Mouse (Mus musculus): ENCODE measurements around the gene Wtap.
A peak's percentile ranks its signal among the peaks of the same experiment; 100 is the strongest.
"Not testable (repeated sequence)": the region's sequence is repeated elsewhere in the genome, so short reads cannot be mapped to it uniquely, and the experiment has no call there.

The Wtap gene

DNA sequence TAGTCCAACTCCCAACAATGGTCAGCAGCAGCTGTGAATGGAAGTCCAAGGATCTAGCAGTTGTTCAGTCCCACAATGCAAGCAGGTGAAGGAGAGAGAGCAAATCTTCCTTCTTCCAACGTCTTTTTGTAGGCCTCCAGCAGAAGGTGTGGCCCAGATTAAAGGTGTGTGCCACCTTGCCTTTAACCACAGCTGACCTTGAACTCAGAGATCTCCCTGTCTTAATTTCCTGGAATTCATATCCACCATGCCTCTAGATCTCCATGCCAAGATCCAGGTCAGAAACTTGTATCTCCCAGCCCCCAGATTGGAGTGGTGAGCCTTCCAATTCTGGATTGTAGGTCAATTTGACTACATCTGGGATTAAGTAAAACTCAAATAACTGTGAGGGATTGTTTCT is at the start of gene Wtap:
TSS of gene Wtap (minus strand) at position 101 of the 400 bp plus-strand sequence.
- no peak for DNase-seq (ENCODE audit: low spot score)

DNA sequence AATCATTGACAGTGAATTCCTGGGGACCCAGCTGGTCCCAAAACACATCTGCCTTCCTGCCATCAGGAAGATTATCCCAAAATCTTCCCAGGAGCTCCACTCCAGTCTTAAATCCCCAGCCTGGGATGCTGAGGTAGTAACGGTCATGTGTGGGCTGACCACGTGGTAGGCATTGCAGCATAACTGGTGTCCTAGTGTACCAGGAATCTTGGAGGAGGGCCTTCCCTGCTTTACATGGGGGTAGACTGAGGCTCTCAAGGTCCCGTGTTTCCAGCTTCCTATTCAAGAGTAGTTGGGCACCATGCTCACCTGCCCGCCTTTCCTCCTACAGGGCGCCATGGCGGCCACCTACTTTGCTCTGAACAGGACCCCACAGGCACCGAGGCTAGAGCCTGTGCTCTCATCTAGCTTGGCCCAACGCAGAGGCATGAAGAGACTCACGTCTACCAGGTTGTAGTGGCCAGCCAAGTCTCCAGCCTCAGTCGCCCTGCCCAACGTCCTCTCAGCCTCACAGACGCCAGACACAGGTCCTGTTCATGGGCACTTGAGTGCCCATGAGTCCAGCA is 42.7 kb upstream of the Wtap start:
- DNase-seq (ENCODE audit: low spot score): not testable (repeated sequence)

DNA sequence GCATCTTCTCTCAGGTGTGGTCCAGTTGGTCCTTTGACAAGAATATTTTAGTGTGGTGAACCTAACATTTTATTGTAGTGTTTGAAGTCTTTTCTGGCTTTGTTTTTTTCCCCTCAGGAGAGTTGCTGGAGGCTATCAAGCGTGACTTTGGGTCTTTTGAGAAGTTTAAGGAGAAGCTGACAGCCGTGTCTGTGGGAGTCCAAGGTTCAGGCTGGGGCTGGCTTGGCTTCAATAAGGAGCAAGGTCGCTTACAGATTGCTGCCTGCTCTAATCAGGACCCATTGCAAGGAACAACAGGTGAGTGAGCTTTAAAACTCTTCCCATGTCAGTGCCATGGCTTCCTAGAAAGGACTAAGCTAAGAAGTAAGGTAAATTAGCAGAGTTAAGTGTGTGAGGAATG is 19.3 kb upstream of the Wtap start:
- DNase-seq (ENCODE audit: low spot score): no peak

DNA sequence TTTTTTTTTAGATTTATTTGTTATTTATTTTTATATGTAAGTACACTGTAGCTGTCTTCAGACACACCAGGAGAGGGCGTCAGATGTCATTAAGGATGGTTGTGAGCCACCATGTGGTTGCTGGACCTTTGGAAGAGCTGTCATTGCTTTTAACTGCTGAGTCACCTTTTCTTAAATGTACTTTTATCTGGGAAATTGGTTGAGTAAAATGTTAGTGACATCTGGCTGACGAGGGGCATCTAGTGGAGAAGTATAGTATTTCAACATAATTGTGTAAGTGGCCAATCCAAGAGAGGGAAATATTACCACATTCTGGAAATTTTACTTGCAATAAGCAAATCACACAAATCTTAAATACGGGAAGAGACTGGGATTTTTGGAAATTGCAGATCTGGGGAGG is 15.9 kb upstream of the Wtap start:
- peak; percentile 37 for DNase-seq (ENCODE audit: low spot score)

DNA sequence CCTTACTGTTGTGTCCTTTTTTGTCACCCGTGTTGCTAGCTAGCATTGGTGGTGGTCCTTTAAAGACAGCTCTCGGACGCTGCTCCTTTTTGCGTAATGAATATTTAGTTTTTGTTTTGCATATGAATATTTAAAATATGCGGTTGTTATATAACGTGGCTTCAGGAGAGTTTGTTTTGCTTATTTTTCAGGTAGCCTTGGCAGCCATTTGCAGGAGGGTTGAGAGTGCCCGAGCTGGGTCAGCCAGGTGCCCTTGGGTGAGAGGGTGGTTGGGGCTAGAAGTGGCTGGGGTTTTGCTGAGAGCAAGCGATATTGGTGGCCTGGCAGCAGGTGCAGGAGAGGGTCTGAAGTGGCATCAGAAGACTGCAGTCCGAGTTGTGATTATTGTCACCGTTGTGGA is 14.6 kb upstream of the Wtap start:
- DNase-seq (ENCODE audit: low spot score): no peak

DNA sequence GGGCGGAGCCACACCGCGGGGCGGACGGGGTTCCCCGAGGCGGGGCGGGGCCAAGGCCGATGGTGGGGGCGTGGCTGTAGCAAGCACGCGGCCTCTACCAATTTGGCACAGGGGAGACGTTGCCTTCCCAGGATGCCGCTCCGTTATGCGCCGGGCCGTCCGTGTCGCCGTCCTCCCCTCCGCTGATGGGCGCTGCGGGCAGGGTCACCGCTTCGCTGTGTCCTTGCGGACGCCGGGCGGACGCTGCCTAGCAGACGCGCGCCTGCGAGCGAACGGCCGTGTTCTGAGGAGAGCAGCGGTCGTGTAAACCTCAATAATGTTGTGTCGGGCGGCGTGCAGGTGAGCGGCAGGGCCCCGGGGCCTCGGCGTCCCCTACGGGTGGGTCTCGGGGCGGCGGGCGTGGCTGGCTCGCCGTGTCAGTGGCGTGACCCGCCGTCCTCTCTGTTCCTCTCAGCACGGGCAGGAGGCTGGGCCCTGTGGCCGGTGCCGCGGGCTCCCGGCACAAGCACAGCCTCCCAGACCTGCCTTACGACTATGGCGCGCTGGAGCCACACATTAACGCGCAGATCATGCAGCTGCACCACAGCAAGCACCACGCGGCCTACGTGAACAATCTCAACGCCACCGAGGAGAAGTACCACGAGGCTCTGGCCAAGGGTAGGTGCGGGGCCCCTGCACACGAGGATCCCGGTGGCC is 13.9 kb upstream of the Wtap start:
- DNase-seq (ENCODE audit: low spot score): peak; percentile 98

DNA sequence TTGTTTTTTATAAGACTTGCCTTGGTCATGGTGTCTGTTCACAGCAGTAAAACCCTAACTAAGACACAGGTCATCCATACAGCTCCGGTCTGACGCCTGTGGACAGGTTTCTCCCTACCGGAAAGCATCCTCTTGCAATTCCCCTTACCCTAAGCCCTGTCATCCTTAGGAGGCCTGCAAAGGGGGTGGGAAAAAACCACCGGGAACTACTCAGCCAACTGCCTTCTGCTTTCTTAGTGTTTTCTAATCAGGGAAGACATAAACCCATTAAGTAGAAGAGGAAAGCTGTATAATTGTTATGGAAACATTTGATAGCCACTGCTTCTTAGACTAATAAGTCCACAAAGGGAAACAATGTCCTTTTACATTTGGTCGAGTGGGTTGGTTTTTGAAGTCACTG is 13.0 kb upstream of the Wtap start:
- DNase-seq (ENCODE audit: low spot score): no peak

DNA sequence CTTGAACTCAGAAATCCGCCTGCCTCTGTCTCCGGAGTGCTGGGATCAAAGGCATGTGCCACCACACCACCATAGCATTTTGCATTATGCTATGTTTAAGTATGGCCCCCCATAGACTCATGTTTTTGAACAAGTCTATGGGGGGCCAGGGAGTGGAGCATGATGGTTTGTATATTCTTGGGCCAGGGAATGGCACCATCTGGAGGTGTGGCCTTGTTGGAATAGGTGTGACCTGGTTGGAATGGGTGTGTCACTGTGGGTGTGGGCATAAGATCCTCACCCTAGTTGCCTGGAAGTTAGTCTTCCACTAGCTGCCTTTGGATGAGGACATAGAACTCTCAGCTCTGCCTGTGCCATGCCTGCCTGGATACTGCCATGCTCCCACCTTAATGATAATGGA is 12.6 kb upstream of the Wtap start, which contains the start of gene Sod2:
TSS of gene Sod2 (plus strand) at position 301 of the 400 bp plus-strand sequence.
- not testable (repeated sequence) for DNase-seq (ENCODE audit: low spot score)

DNA sequence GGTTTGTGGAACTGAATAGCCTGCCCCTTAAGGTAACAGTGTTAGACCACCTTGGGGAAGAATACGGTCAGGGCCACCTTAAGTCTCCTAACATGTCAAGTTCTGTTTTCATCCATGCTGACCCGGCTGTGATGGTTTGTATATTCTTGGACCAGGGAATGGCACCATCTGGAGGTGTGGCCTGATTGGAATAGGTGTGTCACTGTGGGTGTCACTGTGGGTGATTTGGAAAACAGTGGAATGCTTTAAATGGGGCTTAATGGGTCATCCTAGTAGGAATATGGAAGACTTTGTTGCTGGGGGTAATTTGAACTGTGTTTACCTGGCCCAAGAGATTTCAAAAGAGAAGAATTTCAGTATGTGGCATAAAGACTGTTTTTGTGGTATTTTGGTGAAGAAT is 10.5 kb upstream of the Wtap start:
- DNase-seq (ENCODE audit: low spot score): not testable (repeated sequence)

DNA sequence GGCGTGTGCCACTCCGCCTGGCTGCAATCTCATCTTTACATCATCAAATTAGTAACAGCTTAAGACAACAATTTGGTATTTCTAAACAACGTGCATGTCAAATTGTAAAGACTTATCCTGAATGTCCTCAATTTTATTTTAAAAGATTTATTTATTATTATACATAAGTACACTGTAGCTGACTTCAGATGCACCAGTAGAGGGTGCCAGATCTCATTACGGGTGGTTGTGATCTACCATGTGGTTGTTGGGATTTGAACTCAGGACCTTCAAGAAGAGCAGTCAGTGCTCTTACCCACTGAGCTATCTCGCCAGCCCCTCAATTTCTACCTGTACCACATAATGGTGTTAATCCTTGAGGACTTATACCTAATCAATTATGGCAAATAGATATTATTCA is 8.3 kb upstream of the Wtap start:
- DNase-seq (ENCODE audit: low spot score): not testable (repeated sequence)

DNA sequence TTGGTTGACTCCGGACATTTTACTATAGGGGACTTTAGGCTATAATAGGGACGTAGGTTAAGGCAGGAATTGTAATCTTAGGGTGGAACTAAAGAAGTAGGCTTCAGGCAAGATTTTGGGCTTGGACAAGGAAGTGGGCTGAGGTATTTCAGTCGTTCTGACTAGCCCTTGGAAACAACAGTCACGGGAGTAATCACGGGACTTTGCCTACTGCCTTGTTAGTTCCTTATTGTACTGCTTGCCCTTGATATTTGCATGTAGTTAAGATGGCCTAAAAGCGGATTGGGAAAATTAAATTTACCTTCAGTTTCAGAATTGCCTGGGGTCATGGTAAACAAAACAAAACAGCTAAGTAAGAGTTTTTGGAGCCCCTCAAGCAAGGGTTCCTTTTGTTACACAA is 5.1 kb upstream of the Wtap start:
- DNase-seq (ENCODE audit: low spot score): no peak

DNA sequence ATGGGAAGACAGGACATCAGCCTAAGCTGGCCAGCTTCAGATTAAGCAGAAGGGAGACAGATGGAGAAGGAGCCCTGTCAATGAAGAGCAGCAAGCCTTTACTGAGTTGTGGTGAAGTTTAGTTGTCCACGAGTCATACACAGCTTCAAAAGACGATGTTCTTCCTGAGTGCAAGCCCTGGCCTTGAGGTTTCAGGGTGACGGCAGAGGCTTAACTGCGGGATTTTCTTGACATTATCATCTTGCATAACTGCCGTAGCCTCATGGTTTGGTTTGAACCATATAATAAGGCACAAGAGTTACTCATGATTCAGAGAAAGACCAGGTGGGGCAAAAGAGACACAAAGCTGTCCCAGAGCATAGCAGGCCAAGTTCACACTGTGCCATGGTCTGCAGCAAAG is 3.9 kb upstream of the Wtap start:
- no peak for DNase-seq (ENCODE audit: low spot score)

DNA sequence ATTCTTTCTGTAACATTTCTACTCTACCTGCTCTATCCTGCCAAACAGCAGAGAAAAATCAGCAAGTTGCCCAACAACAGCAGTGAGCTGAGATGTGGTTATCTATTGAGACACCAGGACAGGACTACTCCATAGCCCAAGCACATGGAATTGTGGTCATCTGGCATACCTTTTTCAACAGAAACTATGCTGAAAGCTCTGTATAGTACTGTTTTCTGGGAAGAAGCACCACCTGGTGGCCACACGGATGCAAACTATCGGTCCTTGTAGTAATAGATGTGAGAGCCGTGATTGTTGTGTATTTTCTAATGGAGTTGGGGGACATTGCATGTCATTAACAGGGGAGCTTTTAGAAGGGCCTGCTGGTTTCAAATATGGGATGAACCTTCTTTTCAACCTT is 2.4 kb upstream of the Wtap start:
- no peak for DNase-seq (ENCODE audit: low spot score)

DNA sequence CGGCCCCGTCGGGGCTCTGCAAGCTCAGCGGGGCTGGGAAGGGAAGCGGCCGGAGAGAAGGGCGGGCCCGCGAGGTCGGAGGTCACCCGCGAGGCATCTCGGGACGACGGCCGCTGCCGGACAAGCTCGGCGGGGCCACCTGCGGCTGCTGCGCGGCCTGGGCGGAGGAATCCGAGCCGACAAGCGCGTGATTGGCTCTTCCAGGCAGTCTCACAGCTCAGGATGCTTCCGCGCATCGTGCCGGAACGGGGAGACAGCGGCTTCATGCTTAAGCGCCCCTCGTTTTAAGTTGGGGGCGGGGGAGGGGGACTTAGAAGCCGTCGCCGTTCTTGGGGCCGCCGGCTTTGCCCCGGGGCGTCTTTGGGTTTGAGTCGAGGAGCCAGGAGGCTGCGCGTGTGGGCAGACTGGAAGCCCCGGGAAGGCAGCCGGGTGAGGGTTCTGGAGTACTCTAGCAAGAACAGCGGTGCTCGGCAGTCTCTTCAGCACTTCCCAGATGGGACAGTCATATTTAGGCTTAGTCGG is 1.4 kb downstream of the Wtap start:
- peak; percentile 96 for DNase-seq (ENCODE audit: low spot score)

DNA sequence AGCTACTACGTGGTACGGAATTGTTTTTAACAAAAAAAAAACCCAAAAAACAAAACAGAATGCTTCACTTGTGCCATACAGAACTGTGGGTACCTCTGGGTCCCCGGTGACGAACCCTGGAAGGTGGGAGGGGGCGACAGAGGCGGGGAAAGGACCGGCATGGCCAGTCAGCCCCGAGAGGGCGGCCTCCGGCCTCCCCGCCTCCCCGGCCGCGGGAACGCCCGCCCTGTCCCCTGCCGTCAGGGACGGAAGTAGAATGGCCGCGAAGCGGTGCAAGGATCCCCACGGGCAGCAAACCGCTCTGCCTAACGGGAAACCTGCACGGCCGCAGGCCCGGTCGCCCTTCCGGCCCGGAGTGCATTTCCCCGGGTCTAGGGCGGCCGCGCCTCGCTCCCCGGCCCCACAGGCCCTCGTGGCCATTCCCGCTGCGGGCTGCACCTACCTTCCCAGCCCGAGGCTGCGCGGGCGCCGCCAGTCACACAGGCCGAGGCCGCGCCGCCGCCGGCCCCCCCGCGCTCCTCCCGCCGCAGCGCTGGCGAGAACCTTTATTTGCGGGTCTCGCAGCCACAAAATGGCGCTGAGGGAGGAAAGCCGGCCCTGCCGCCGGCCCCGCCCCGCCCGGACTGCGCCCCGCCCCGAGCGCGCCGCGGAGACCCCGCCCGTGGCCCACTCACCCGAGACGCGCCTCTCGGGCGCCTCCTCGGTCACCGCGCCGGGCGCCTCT is 2.2 kb downstream of the Wtap start:
- peak; percentile 93 for DNase-seq (ENCODE audit: low spot score)

DNA sequence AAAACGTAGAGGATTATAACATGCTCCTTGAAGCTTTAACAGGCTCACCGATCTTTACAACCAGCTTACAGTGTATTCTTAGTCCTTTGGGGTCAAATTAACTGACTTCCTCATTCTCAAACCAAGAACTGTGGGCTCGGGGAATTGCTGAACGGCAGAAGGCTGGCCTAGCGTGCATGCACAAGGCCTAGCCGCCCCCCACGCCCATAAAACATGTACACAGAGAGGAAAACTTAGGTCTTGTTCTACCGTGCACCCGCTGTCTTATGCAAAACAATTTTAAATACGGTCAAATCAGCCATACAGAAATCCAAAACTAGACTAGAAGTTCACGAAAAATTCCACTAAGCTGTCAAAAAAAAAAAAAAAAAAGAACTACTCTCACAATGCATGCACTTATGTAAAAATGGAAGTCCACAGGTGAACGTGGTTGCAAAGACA is 2.8 kb downstream of the Wtap start:
- peak; percentile 51 for DNase-seq (ENCODE audit: low spot score)

DNA sequence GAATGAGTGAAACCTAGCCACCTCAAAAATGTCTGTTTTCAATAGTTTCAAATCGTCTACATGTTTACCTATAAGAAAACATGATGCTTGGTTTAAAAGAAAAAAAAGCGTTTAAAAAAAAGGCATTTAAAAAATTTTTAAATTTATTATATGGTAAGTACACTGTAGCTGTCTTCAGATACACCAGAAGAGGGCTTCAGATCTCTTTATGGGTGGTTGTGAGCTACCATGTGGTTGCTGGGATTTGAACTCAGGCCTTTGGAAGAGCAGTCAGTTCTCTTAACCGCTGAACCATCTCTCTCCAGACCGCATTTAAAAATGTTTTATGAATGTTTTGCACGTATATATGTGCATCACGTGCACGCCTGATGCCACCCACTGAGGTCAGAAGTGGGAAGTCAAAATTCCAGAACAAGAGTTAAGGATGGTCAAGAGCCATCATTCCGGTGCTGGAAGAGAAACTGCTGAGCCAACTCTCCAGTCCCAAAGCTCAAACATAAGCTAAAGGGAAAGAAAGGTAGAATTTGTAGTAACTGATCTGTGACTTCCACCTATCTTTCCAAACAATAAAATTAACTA is 3.3 kb downstream of the Wtap start:
- no peak for DNase-seq (ENCODE audit: low spot score)

DNA sequence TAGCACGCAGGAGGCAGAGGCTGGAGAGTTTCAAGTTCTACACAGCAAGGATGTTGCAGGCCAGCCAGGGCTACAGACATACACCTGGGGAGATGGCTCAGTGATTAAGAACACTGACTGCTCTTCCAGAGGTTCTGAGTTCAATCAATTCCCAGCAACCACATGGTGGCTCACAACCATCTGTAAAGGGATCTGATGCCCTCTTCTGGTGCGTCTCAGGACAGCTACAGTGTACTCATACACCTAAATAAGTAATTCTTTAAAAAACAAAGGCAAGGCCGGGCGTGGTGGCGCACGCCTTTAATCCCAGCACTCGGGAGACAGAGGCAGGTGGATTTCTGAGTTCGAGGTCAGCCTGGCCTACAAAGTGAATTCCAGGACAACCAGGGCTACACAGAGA is 5.9 kb downstream of the Wtap start:
- not testable (repeated sequence) for DNase-seq (ENCODE audit: low spot score)

DNA sequence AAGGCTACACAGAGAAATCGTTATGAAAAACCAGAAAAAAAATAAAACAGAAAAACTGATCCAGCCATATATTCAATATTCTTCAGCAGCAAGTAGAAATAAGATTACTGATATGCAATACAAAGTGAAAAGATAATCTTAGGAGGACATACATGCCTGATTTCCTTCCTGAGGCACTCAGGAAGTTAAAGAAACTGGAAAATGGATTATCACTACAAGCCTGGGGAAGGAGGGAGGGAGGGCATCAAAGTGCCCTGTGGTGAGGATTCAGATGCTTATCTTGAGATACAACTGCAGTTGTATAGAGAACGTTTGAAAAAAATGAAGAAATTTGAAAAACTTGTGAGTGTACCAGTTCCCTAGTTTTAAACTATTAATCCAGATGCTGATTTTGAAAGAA is 10.0 kb downstream of the Wtap start:
- no peak for DNase-seq (ENCODE audit: low spot score)

DNA sequence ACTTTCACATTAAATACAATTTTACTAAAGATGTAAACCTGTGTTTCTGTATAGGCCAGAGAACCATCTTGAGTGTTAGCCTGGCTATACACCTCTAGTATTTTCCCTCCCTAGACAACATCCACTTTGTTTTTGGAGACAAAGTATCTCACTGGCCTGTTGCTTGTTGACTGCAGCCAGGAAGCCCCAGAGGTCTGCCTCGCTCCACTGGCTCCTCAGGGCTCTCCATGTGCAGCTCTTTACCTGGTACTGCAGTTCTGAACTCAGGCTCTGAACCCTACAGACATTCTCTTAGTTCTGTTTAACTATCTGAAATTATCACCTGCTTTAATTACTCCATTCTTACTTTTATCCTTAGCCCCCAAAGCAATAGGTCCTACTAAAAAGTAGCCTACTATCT is 15.4 kb downstream of the Wtap start:
- no peak for DNase-seq (ENCODE audit: low spot score)

DNA sequence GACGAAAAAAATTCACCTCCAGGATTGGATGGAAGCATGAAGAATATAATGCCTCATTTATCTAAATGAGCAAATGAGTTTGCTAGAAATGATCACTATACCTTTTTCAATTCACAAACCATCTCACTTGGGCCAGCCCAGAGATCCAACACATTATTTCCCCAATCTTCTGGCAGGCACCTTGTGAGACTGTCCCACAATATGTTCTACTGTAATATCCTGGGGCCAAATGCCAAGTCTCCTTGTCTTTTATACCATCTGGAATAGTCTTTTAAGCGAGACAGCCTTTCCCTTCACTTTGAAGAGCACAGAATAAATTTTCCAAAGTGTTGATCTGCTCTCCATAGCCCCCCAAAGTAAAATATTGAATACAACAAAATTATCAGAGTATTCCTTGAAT is 20.1 kb downstream of the Wtap start:
- no peak for DNase-seq (ENCODE audit: low spot score)

DNA sequence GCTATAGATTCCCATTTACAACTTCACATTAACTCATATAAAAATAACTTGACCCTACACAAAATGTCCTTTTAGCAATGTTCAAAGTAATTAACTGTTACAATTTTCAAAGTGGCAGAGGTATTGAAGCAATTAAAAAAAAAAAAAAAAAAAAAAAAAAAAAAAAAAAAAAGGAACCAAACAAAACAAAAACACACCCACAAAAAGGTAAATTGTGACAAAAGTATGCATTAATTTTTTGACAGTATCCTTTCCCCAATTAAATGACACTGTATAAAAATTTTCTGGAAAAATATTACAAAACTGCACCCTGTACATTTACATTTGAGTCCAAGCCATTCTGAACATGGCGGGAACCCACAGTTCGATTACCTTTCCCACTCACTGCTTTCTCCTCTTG is 26.8 kb downstream of the Wtap start:
- no peak for DNase-seq (ENCODE audit: low spot score)

DNA sequence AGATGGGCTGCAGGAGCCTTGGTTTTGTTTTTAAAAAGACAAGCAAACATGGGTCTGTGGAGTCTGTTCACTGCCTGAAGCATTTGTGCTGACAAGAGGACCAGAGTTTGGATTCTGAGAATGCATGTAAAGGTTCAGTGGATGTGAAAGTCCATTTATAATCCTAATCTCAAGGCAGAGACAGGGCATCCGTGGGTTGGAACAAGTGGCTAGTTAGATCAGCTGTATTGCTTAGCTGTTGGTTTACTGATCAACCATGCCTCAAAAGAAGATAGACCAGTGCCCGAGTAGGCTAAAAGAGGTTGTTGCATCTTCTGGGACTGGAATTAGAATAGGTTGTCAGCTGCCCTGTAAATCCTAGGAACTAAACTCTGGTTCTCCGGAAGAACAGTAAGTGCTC is 30.5 kb downstream of the Wtap start:
- no peak for DNase-seq (ENCODE audit: low spot score)

Measured in yolk sac, embryonic 10.5 days (tissue).